Mouse (Mus musculus) hindbrain, embryonic 11.5 days (tissue): Measurements from ENCODE around the gene Ovgp1. TPM values are rescaled to one million over a fixed set of nuclear protein-coding genes. Genes with fewer than 3 reads are reported as not detected.
"Not testable (repeated sequence)": the region's sequence is repeated elsewhere in the genome, so short reads cannot be mapped to it uniquely, and the experiment has no call there.

Experiments used
- ATAC-seq: fragments of 200-750 bp; cut with Nextera tagmentation; 2 replicates; pipeline ENCODE4 v1.8.0; 2017; ENCODE audit warnings: mild to moderate bottlenecking, moderate TSS enrichment, moderate library complexity; ENCODE audit not compliant: low FRiP score
- DNase-seq: peaks from one replicate; pipeline ENCODE4 v3.0.0-alpha.2; 2015; ENCODE audit warnings: low spot score
- H3K27ac ChIP-seq: fragments of 300-500 bp; sonication (generic); 2 replicates; pipeline ENCODE4 v1.5.1; 2014; ENCODE audit warnings: mild to moderate bottlenecking, low read depth, low read length
- H3K27me3 ChIP-seq: fragments of 300-500 bp; sonication (generic); 2 replicates; pipeline ENCODE4 v1.6.1; 2014; ENCODE audit warnings: mild to moderate bottlenecking, low read length, moderate library complexity, mixed read lengths; ENCODE audit not compliant: control insufficient read depth, insufficient read depth
- H3K36me3 ChIP-seq: fragments of 300-500 bp; sonication (generic); 2 replicates; pipeline ENCODE4 v1.6.1; 2014; ENCODE audit warnings: mild to moderate bottlenecking, low read length, moderate library complexity, mixed read lengths; ENCODE audit not compliant: control insufficient read depth, insufficient read depth
- H3K4me1 ChIP-seq: fragments of 300-500 bp; sonication (generic); replicated peaks from 2 replicates; pipeline ENCODE4 v1.6.1; 2014; ENCODE audit warnings: low read length, mixed read lengths; ENCODE audit not compliant: control insufficient read depth, insufficient read depth
- H3K4me2 ChIP-seq: fragments of 300-500 bp; sonication (generic); replicated peaks from 2 replicates; pipeline ENCODE4 v1.6.1; 2014; ENCODE audit warnings: mild to moderate bottlenecking, low read depth, low read length
- H3K4me3 ChIP-seq: fragments of 300-500 bp; sonication (generic); 2 replicates; pipeline ENCODE4 v1.5.1; 2014; ENCODE audit warnings: low read depth, low read length
- H3K9ac ChIP-seq: fragments of 300-500 bp; sonication (generic); 2 replicates; pipeline ENCODE4 v1.6.1; 2014; ENCODE audit warnings: low read depth, low read length
- H3K9me3 ChIP-seq: fragments of 300-500 bp; sonication (generic); 2 replicates; pipeline ENCODE4 v1.6.1; 2016; ENCODE audit warnings: low read length; ENCODE audit not compliant: control insufficient read depth
- WGBS: fragments of 180-500 bp; shearing (Covaris S2); extraction: QIAGEN DNeasy Blood & Tissue Kit; methylation state at CpG from one replicate; pipeline ENCODE4 v1.1.7; 2014; 5-methylcytosine and 5-hydroxymethylcytosine counted together
- polyA plus RNA-seq: library from polyadenylated mRNA; unstranded; fragments of >200 nt; fragmentation: Nextera tagmentation; extraction: Ambion mirVana; gene quantifications from 2 replicates; pipeline ENCODE4 v1.2.1, GENCODE M21; 2014

Ovgp1 gene
- polyA plus RNA-seq, 1 experiment from 2014 or later = 3.1 TPM

DNA sequence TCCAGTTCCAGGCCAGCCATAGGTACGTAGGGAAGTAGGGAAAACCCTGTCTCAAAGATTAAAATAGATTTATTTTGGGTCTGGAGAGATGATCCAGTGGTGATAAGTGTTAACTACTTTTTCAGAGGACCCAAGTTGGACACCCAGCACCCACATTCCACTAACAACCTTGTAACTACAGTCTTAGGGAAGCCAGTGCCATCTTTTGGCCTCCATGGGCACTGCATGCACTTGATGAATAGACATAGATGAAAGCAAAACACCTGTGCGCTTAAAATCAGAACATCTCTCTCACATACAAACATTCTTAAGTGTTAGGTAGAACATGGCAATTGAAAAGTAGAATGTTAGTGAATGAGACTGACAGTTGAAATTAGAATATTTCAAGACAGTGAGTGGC, 12.8 kb upstream of the Ovgp1 start:
- H3K4me3 ChIP-seq = peak overlapping the region; percentile 88; the same call in 1 of the 2 replicates
- DNase-seq (peak; percentile 14), ATAC-seq (no peak)
- H3K4me1 ChIP-seq = 0 out of 2 replicates have a peak, but pooled peaks cover 6% of the 10 kb centered on the region
- no peaks in the 10 kb centered on the region for H3K27me3 ChIP-seq
- H3K27ac ChIP-seq = no peak overlapping the region
- H3K9ac ChIP-seq = no peak overlapping the region
- peak overlapping the region; percentile 76; the same call in 1 of the 2 replicates for H3K4me2 ChIP-seq
- WGBS = 92% methylated on average over 2 of the region's 2 CpGs
- H3K9me3 ChIP-seq = no peaks in the 10 kb centered on the region
- H3K36me3 ChIP-seq = 0 out of 2 replicates have a peak, but pooled peaks cover 2% of the 10 kb centered on the region

- H3K27me3 ChIP-seq = no peaks in the 10 kb centered on the region
- peaks cover 7% of the 10 kb centered on the region; the same call in 1 of the 2 replicates for H3K36me3 ChIP-seq
- no peak for ATAC-seq
- no peak overlapping the region for H3K4me2 ChIP-seq
- H3K4me3 ChIP-seq = no peak overlapping the region
- 78% methylated on average over 5 of the region's 5 CpGs for WGBS
- no peaks in the 10 kb centered on the region for H3K9me3 ChIP-seq
- H3K9ac ChIP-seq = no peak overlapping the region
- no peak for DNase-seq
- H3K27ac ChIP-seq = no peak overlapping the region
- no peaks in the 10 kb centered on the region for H3K4me1 ChIP-seq
Observed at GRCm38 (mm10) chr3:105971831-105972446, 1.6 kb upstream of the Ovgp1 start.

DNA sequence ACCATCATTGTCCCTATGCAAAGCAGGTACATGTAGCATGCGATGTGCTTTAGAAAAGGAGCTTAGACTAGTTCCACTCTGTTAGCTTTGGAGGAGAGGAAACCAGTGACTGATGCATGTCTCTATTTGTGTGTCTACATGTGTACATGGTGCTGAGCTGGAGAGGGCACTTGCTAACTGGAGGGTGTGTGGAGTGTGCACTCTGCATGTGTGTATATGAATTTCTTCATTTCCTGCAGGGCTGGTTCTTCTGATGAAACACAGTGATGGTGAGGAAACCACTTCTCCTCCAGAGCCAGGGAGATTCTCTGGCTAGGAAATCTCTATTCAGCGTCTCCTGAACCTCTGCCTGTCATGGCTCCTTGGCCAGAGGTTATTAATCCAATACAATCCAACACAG, 663 bp downstream of the Ovgp1 start:
- WGBS = 93% methylated on average over 2 of the region's 2 CpGs
- Histone ChIP-seq H3K27ac (no peak overlapping the region), H3K27me3 (no peaks in the 10 kb centered on the region), H3K4me3 (no peak overlapping the region), H3K9ac (no peak overlapping the region), H3K4me1 (no peaks in the 10 kb centered on the region), H3K4me2 (no peak overlapping the region), H3K9me3 (no peaks in the 10 kb centered on the region), H3K36me3 (no peaks in the 10 kb centered on the region)
- DNase-seq (no peak), ATAC-seq (no peak)

- WGBS = 55% methylated on average over 5 of the region's 5 CpGs
- not testable (repeated sequence) for H3K9ac ChIP-seq, H3K4me3 ChIP-seq
Observed at GRCm38 (mm10) chr3:105989611-105990010, 16.1 kb downstream of the Ovgp1 start.

DNA sequence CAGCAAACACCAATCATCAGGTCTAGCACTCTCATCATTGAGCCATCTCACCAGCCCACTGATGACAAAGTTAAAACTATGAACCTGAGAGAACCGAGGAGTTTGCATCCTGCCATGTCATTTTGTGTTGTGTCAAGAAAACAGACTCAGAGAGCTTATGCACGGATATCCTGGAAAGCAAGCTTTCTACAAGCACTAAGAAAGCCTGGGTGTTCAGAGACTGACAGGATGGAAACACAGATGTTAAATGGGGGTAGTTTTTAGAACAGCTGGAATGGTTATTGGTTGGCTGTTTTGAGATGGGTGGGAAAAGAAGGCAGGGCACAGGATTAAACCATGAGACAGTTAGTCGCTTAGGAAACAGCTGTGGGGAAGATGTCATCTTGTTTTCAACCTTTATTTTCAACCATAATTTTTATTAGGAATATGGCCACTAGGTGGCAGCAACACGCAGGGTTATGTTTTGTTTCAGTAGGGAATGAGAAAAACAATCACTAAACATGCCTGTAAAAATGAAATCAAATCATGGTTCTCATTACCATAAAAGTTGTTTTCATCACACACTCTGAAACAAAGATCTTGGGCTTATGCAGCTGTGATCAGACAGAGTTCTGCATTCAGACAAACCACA, 18.3 kb downstream of the Ovgp1 start:
- 35% methylated on average over 4 of the region's 4 CpGs for WGBS
- no peaks in the 10 kb centered on the region for H3K9me3 ChIP-seq
- peak; percentile 76 for DNase-seq
- no peak overlapping the region for H3K27ac ChIP-seq
- H3K4me3 ChIP-seq = no peak overlapping the region
- no peaks in the 10 kb centered on the region for H3K36me3 ChIP-seq
- no peaks in the 10 kb centered on the region for H3K4me1 ChIP-seq
- H3K9ac ChIP-seq = no peak overlapping the region
- ATAC-seq = 0 out of 2 replicates have a peak, but pooled peaks have one; percentile 25
- no peak overlapping the region for H3K4me2 ChIP-seq
- H3K27me3 ChIP-seq = no peaks in the 10 kb centered on the region

More at GRCm38 (mm10) chr3:105989611-105990010, 16.1 kb downstream of the Ovgp1 start:
- H3K4me1 ChIP-seq, DNase-seq, H3K27ac ChIP-seq, ATAC-seq, H3K9me3 ChIP-seq, H3K4me2 ChIP-seq, H3K27me3 ChIP-seq, H3K36me3 ChIP-seq: not testable (repeated sequence)

DNA sequence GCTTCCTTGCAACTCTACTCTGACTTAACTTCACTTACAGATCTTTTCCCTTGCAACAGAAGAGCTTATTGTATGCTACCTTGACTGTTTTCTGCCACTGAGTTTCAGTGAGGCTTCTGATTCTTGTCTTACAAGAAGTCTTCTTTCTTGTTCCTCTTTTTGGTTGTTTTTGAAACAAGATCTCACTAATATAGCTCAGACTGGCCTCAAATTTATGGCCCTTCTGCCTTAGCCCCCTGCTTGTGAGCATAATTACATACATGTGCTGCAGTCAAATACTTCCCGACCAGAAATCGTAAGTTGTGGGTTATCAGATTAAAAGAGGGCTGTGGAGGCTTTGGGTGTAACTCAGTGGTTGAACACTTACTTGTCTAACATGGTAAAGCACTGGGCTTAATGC, 21.2 kb downstream of the Ovgp1 start:
- Histone ChIP-seq H3K9me3 (no peaks in the 10 kb centered on the region), H3K4me3 (no peak overlapping the region), H3K4me2 (no peak overlapping the region), H3K27ac (no peak overlapping the region), H3K4me1 (no peaks in the 10 kb centered on the region), H3K36me3 (no peaks in the 10 kb centered on the region), H3K9ac (no peak overlapping the region), H3K27me3 (no peaks in the 10 kb centered on the region)
- 79% methylated on average over 2 of the region's 2 CpGs for WGBS
- no peak for DNase-seq
- no peak for ATAC-seq

DNA sequence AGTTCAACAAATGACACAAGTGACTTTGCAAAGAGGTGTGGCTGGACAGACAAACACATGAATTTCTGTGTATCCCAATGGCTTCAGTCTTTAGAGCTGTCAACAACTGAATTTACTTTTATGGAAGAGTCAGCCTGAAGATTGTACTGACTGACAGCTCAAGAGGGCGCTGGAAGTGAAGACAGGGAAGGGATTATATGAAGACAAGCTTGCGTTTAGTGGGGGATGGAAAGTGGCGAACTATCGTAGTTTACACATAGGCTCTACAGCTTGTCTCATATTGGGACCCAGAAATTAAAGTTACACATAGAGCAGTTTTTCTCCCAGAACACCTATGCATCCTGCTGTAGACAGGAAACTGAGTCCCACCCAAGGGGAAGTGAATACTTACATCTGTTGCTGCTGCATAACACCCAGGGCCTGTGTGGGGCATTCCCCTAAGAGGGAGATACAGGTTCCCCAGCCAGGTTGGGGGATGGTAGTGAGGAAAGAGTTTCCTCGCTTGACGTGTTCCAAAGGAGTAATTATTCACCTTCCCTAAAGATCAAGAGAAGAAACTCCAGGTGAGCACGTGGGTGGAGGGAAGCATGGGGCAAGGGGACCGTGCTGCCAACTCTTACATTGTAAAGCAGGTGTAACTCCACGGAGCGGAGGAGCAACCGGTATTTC, 27.3 kb downstream of the Ovgp1 start:
- Histone ChIP-seq H3K4me1 (no peaks in the 10 kb centered on the region), H3K27me3 (no peaks in the 10 kb centered on the region), H3K27ac (no peak overlapping the region), H3K4me3 (no peak overlapping the region), H3K9me3 (no peaks in the 10 kb centered on the region), H3K4me2 (peak overlapping the region; percentile 31), H3K9ac (no peak overlapping the region), H3K36me3 (no peaks in the 10 kb centered on the region)
- WGBS = 26% methylated on average over 11 of the region's 11 CpGs
- no peak for DNase-seq
- peak; percentile 40; the same call in 1 of the 2 replicates for ATAC-seq

DNA sequence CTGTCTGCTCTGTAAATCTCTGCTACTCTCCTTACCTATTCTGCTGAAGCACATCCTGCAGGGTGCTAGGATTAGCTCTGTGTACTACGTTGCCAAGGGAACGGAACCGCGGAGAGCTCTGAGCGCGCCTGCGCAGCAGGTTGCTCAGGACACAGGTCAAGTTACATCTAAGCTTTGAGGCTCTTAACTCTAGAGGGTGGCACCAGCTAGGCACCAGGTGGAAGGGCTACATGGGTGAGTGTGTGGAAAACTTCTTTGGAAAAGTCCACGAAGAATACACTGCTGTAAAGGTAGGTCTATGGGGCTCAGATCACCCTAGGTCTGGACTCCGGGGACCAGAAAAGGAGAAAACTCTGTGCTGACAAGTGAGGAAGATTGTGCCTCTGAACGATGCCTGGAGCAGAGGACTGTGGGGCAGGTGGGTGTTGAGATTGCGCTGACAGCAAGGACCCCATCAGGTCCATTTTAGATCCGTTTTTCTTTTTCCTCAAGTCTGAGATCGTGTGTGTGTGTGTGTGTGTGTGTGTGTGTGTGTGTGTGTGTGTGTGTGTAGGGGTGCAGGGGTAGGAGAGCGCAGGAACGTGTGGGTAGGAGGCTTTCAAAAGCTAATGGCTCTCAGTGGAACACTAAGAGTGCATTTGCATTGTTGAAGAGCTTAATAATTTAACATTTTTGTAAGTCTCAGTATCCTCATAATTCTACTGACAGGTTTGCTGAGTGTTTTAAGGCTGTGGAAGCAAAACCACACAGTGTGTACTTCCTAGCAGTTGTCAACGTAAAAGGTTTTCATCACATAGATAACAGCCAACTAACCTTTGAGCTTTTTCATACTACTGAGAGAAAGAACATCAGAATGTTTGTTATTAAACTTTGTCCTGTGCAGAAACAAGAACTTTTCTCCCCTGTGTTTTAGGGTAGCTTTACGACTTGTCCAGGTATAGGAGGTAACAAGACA, 28.2 kb downstream of the Ovgp1 start:
- H3K27ac ChIP-seq = no peak overlapping the region
- ATAC-seq = peak; percentile 89
- 25% methylated on average over 17 of the region's 17 CpGs for WGBS
- H3K36me3 ChIP-seq = no peaks in the 10 kb centered on the region
- H3K27me3 ChIP-seq = no peaks in the 10 kb centered on the region
- H3K4me2 ChIP-seq = peak overlapping the region; percentile 31
- no peaks in the 10 kb centered on the region for H3K4me1 ChIP-seq
- H3K4me3 ChIP-seq = no peak overlapping the region
- peak; percentile 62 for DNase-seq
- no peak overlapping the region for H3K9ac ChIP-seq
- H3K9me3 ChIP-seq = no peaks in the 10 kb centered on the region
